Mouse (Mus musculus) embryo, embryonic 10.5 days (tissue): ENCODE results near the gene Abt1.

Source experiments
- DNase-seq: peaks from one replicate; pipeline ENCODE4 v3.0.0-alpha.2; 2015; ENCODE audit warnings: low spot score

Gene Abt1

GRCm38 (mm10) chr13:23412630-23413521 lies 10.8 kb downstream of the Abt1 start:
- peak; percentile 95 for DNase-seq

DNA sequence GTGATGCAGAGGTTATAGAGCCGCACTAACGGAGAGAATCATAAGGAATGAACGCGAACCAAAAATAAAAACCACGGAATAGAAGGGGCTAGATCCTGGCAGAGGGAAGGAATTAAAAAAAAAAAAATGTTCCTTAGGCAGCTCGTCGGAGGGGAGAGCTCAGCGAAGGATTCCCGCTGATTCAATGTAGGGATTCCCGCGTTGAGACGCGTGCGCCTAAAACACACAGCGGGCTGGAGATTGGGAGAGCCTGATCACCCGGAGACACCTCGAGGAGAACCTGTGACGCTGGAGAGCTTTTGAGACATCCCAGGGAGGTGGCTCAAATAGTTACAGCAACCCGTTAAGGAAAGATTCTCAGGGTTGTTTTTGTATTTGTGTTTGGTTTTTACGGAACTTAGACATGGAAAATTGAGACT lies 11.4 kb downstream of the Abt1 start:
- DNase-seq, result peak; percentile 71

GRCm38 (mm10) chr13:23411311-23412210 lies 12.1 kb downstream of the Abt1 start:
- peak; percentile 82 for DNase-seq

DNA sequence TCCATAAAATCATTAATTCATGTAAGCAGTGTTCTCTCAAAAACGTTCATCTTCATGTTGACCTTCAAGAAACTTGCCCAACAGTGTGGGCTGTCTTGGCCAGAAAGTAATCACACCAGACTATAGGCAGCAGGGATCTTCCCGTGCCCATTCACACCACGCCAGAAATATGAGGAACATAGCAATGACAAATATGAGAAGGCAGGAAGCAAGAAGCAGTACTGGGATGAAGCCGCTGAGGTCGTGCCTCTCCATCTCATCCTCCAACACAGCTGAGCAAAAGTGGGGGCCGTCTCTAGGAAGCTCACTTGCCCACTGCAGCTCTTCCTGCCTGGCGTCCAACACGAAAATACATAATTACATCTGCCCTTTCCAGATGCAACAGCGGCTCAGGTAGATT lies 13.0 kb downstream of the Abt1 start:
- no peak for DNase-seq

- peak; percentile 59 for DNase-seq
Observed at GRCm38 (mm10) chr13:23402626-23403025, 21.0 kb downstream of the Abt1 start.

GRCm38 (mm10) chr13:23401683-23402527 lies 21.8 kb downstream of the Abt1 start:
- DNase-seq, result peak; percentile 95

- DNase-seq, result peak; percentile 70
Observed at GRCm38 (mm10) chr13:23400771-23401682, 22.6 kb downstream of the Abt1 start.

- DNase-seq, result peak; percentile 81
Observed at GRCm38 (mm10) chr13:23396913-23397312, 26.8 kb downstream of the Abt1 start.

DNA sequence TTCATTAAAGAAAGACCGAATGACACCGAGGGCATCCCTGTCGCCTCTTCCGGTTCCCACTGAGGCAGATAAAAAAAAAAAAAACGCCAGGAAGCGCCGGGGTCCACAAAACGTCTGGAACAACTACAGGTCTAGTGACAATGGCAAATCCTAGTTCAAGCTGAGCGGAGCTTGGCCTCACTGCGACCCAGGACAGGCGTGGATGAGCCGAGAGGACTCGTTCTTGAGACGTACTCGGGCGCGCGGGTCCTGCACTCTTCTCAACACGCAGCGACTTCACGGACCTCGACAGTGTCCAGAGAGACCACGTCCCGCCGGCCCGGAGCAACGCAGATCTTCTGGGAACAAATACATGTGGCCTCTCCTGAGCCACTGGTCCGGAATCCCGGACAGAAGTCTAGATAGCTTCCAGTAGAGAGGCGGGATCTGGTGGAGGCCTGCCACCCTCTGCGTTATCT lies 27.4 kb downstream of the Abt1 start:
- DNase-seq, result no peak

DNA sequence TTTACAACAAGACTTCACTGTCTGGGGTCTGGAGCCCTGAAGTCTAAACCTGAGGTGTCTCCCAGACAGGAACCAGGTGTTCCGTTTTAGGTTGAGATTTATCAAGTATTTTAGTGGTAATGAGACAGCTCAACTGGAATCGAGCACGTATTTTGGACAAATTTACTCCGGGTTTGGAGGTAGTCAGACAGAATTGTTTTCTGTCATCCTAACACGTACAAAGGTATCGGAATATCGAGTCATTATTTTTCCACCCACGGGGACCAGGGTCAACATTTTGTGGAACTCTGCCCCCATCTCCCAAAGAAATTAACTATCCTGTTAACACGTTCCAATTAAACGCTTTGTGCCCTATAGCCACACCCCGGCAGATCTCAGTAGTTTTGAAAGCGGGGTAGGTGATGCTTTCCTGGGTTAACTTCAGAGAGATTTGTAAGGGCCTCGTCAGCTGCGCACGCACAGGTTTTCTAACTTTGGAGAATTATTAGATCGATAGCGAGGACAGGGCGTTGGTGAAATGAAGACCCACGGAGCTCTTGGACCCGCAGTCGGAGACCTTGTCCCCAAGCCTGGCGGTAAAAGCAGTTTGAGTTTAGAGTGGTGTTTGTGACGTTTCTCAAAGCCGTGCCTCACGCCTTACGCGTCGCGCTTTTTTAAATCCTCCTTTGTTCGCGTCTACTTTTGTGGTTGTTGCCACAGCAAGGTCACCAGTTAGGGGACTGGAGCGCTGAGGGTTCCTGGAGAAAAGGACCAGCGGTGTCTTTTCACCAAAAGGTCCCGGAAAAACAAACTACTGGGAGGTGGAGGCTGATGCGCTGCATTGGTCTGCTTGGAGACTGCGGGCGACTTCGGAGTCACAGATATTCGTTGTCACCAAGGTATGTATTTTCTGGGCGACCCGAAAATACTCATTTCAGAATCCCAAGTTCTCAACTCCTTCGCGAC lies 28.1 kb downstream of the Abt1 start:
- DNase-seq, result peak; percentile 67

DNA sequence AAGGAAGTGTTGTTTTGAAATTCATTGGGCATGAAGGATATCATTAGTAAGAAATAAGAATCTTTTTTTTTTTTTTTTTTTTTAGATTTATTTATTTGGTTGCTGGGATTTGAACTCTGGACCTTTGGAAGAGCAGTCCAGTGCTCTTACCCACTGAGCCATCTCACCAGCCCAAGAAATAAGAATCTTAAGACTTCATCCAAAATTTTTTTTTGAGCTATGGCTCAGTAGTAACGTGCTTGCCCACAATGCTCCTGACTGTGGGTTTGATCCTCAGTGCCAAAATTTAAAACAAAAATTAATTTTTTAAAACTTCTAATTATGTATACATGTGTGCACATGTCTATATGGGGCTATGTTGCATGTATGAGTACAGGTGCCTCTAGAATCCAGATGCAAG lies 36.1 kb downstream of the Abt1 start:
- no peak for DNase-seq

DNA sequence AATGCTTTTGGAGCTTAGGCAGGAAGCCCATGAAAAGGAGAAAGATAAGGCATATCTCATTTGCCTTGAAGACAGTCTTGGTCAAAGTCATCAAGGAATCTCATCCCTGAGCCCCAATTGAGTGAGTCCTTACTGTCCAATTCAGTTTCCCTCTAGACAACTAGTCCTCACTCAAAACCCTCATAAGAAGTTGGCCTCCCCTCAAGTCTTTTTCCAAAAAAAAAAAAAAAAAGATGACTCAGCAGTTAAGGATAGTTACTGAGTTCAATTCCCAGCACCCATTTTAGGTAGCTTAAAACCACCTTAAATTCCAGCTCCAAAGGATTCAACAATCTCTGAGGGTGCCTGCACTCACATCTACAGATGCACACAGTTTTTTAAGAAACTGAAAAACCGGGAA lies 40.5 kb downstream of the Abt1 start:
- DNase-seq, result no peak

DNA sequence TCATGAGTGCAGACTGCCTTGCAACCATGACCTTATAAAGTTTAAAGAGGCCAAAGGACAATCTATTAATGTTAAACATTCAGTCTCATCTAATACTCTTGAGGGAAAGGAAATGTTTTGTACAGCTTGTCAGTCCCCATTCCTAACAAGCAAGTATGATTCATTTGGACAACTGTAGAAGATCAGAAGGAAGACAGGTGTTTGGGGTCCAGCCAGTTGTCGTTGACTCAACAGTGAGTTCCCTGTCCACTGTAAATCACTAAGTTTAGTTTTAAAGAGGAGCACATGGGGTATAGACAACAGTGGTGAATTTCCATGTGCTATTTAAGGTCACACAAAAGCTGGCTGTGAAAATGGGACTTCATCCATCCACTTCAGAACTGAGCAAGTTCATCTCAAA lies 51.2 kb downstream of the Abt1 start:
- no peak for DNase-seq

- no peak for DNase-seq
Observed at GRCm38 (mm10) chr13:23370075-23370474, 53.6 kb downstream of the Abt1 start.

GRCm38 (mm10) chr13:23369421-23369765 lies 54.3 kb downstream of the Abt1 start:
- DNase-seq, result no peak

GRCm38 (mm10) chr13:23368583-23369420 lies 54.9 kb downstream of the Abt1 start, which contains the start of gene Zfp322a:
Gene Zfp322a (minus strand): TSS chr13:23369208.
- peak; percentile 97 for DNase-seq
